7 mouse cellular contexts compared by ENCODE assay signal in genomic region chr2:30357552-30358510, GRCm38 (mm10). TPM values are rescaled to one million over a fixed set of nuclear protein-coding genes. Genes with fewer than 3 reads are reported as not detected.
DNase-seq lines count a peak whose midpoint lies in the region; ATAC-seq lines count a peak whose summit lies in the region.

No protein-coding gene starts in this region.

- peaks cover 52% of the 10 kb centered on the region for H3K4me1 ChIP-seq in megakaryocyte, embryonic 14.5 days
- H3K4me1 ChIP-seq in forebrain, embryonic 14.5 days (ENCODE audit: control insufficient read depth, insufficient read depth, low read length): peaks cover 4% of the 10 kb centered on the region; the same call in 1 of the 2 replicates
- peaks cover 21% of the 10 kb centered on the region for H3K4me1 ChIP-seq in limb, embryonic 12.5 days (replicated peaks)
- peaks cover 15% of the 10 kb centered on the region for H3K4me1 ChIP-seq in neural tube, embryonic 14.5 days (ENCODE audit: control insufficient read depth, insufficient read depth, low read length)

- H3K4me2 ChIP-seq in forebrain, embryonic 14.5 days (ENCODE audit: low read length): peak overlapping the region; percentile 82
- H3K4me2 ChIP-seq in limb, embryonic 12.5 days: peak overlapping the region; percentile 91
- H3K4me2 ChIP-seq in neural tube, embryonic 14.5 days (ENCODE audit: low read depth, low read length): peak overlapping the region; percentile 92

- no peaks in the 10 kb centered on the region for H3K27me3 ChIP-seq in megakaryocyte, embryonic 14.5 days (replicated peaks)
- no peaks in the 10 kb centered on the region for H3K27me3 ChIP-seq in forebrain, embryonic 14.5 days (replicated peaks; ENCODE audit: control insufficient read depth, insufficient read depth, low read length)
- no peaks in the 10 kb centered on the region for H3K27me3 ChIP-seq in limb, embryonic 12.5 days
- H3K27me3 ChIP-seq in neural tube, embryonic 14.5 days (ENCODE audit: control insufficient read depth, insufficient read depth, low read length): no peaks in the 10 kb centered on the region

- peaks cover 49% of the 10 kb centered on the region for H3K36me3 ChIP-seq in megakaryocyte, embryonic 14.5 days (replicated peaks; ENCODE audit: low read length)
- peaks cover 23% of the 10 kb centered on the region for H3K36me3 ChIP-seq in forebrain, embryonic 14.5 days (ENCODE audit: control insufficient read depth, insufficient read depth, low read length)
- peaks cover 28% of the 10 kb centered on the region for H3K36me3 ChIP-seq in limb, embryonic 12.5 days
- H3K36me3 ChIP-seq in neural tube, embryonic 14.5 days (ENCODE audit: control insufficient read depth, insufficient read depth, low read length): peaks cover 10% of the 10 kb centered on the region; the same call in 1 of the 2 replicates

- ATAC-seq in megakaryocyte, adult 5-6 weeks (ENCODE audit: poor library complexity, severe bottlenecking): no peak
- ATAC-seq in forebrain, embryonic 14.5 days: no peak
- ATAC-seq in limb, embryonic 12.5 days (ENCODE audit: insufficient number of reproducible peaks, insufficient read depth, low FRiP score, low TSS enrichment, low read depth): no peak
- ATAC-seq in neural tube, embryonic 14.5 days (ENCODE audit: low read depth): no peak

- peak overlapping the region; percentile 97 for H3K4me3 ChIP-seq in megakaryocyte, embryonic 14.5 days (replicated peaks)
- H3K4me3 ChIP-seq in forebrain, embryonic 14.5 days (ENCODE audit: low read depth, low read length): peak overlapping the region; percentile 67
- H3K4me3 ChIP-seq in limb, embryonic 12.5 days (replicated peaks): peak overlapping the region; percentile 78
- peak overlapping the region; percentile 78 for H3K4me3 ChIP-seq in neural tube, embryonic 14.5 days (ENCODE audit: low read depth, low read length)

- H3K9ac ChIP-seq in forebrain, embryonic 14.5 days (ENCODE audit: low read length): peak overlapping the region; percentile 80
- peak overlapping the region; percentile 79 for H3K9ac ChIP-seq in limb, embryonic 12.5 days (replicated peaks)
- peak overlapping the region; percentile 28; the same call in 1 of the 2 replicates for H3K9ac ChIP-seq in neural tube, embryonic 14.5 days (replicated peaks; ENCODE audit: low read depth, low read length)

- DNase-seq in cerebellum, adult 9-10 months: peak; percentile 68
- no peak for DNase-seq in forebrain, embryonic 14.5 days (ENCODE audit: low spot score)
- DNase-seq in adrenal gland, adult 18-20 months (ENCODE audit: low spot score in 2 of 2): no peak

- 63% methylated on average over 8 of the region's 8 CpGs for WGBS in forebrain, embryonic 14.5 days
- 53% methylated on average over 8 of the region's 8 CpGs for WGBS in limb, embryonic 12.5 days
- 61% methylated on average over 8 of the region's 8 CpGs for WGBS in neural tube, embryonic 14.5 days

- H3K27ac ChIP-seq in forebrain, embryonic 14.5 days (ENCODE audit: low read depth, low read length): no peak overlapping the region
- 0 out of 2 replicates have a peak overlapping the region, but pooled peaks have one; percentile 17 for H3K27ac ChIP-seq in limb, embryonic 12.5 days
- no peak overlapping the region for H3K27ac ChIP-seq in neural tube, embryonic 14.5 days (ENCODE audit: low read depth, low read length)

- H3K9me3 ChIP-seq in megakaryocyte, embryonic 14.5 days: no peaks in the 10 kb centered on the region
- H3K9me3 ChIP-seq in forebrain, embryonic 14.5 days (replicated peaks; ENCODE audit: control insufficient read depth, low read length): no peaks in the 10 kb centered on the region
- H3K9me3 ChIP-seq in limb, embryonic 12.5 days: no peaks in the 10 kb centered on the region
- no peaks in the 10 kb centered on the region for H3K9me3 ChIP-seq in neural tube, embryonic 14.5 days (ENCODE audit: control insufficient read depth, low read length)

RNA-seq across cellular contexts. Expression of gene Sh3glb2, which starts 1.3 kb away (rescaled TPM):
- polyA plus RNA-seq in megakaryocyte, embryonic 14.5 days (2012; ENCODE audit: insufficient read depth, low replicate concordance): 45.5 and 81.3 TPM in 2 replicates
- total RNA-seq in megakaryocyte, adult 5-6 weeks (2015): 14.9 and 16.5 TPM in 2 replicates
- 20.4 and 24.3 TPM in 2 replicates for total RNA-seq in megakaryocyte, adult 5-6 weeks (2017)
- 106 and 123 TPM in 2 replicates for polyA plus RNA-seq in forebrain, embryonic 14.5 days (2014; fragmentation: Nextera tagmentation; extraction: Ambion mirVana)
- 85.1 and 91.0 TPM in 2 replicates for polyA plus RNA-seq in limb, embryonic 12.5 days (2016; fragmentation: Nextera tagmentation; extraction: Ambion mirVana)
- 132 and 145 TPM in 2 replicates for polyA plus RNA-seq in neural tube, embryonic 14.5 days (2014; fragmentation: Nextera tagmentation; extraction: Ambion mirVana)
- 10 to 100 TPM; 88.6 to 92.1 TPM for total RNA-seq in adrenal gland, adult 18-20 months (2021)

RNA-seq across cellular contexts. Expression of gene Miga2, which starts 6.2 kb away (rescaled TPM):
- polyA plus RNA-seq in megakaryocyte, embryonic 14.5 days (2012; ENCODE audit: insufficient read depth, low replicate concordance): 7.8 and 15.0 TPM in 2 replicates
- 2.0 and 2.1 TPM in 2 replicates for total RNA-seq in megakaryocyte, adult 5-6 weeks (2015)
- 2.7 and 5.2 TPM in 2 replicates for total RNA-seq in megakaryocyte, adult 5-6 weeks (2017)
- 18.7 and 23.7 TPM in 2 replicates for polyA plus RNA-seq in forebrain, embryonic 14.5 days (2014; fragmentation: Nextera tagmentation; extraction: Ambion mirVana)
- polyA plus RNA-seq in limb, embryonic 12.5 days (2016; fragmentation: Nextera tagmentation; extraction: Ambion mirVana): 26.9 and 30.6 TPM in 2 replicates
- polyA plus RNA-seq in neural tube, embryonic 14.5 days (2014; fragmentation: Nextera tagmentation; extraction: Ambion mirVana): 28.9 and 30.9 TPM in 2 replicates
- total RNA-seq in adrenal gland, adult 18-20 months (2021): 100 to 1,000 TPM in 1 of 2 experiments, 10 to 100 TPM in 1; 83.1 to 102 TPM

RNA-seq across cellular contexts. Expression of gene Dolpp1, which starts 34.2 kb away (rescaled TPM):
- 24.4 and 42.0 TPM in 2 replicates for polyA plus RNA-seq in megakaryocyte, embryonic 14.5 days (2012; ENCODE audit: insufficient read depth, low replicate concordance)
- total RNA-seq in megakaryocyte, adult 5-6 weeks (2015): 5.3 and 6.0 TPM in 2 replicates
- 11.5 and 16.8 TPM in 2 replicates for total RNA-seq in megakaryocyte, adult 5-6 weeks (2017)
- polyA plus RNA-seq in forebrain, embryonic 14.5 days (2014; fragmentation: Nextera tagmentation; extraction: Ambion mirVana): 48.1 and 57.8 TPM in 2 replicates
- polyA plus RNA-seq in limb, embryonic 12.5 days (2016; fragmentation: Nextera tagmentation; extraction: Ambion mirVana): 33.2 and 39.1 TPM in 2 replicates
- 51.5 and 57.7 TPM in 2 replicates for polyA plus RNA-seq in neural tube, embryonic 14.5 days (2014; fragmentation: Nextera tagmentation; extraction: Ambion mirVana)
- 10 to 100 TPM; 13.2 to 15.2 TPM for total RNA-seq in adrenal gland, adult 18-20 months (2021)

RNA-seq across cellular contexts. Expression of gene Crat, which starts 57.8 kb away (rescaled TPM):
- polyA plus RNA-seq in megakaryocyte, embryonic 14.5 days (2012; ENCODE audit: insufficient read depth, low replicate concordance): 55.0 and 64.0 TPM in 2 replicates
- 26.2 and 29.6 TPM in 2 replicates for total RNA-seq in megakaryocyte, adult 5-6 weeks (2015)
- 13.9 and 14.2 TPM in 2 replicates for total RNA-seq in megakaryocyte, adult 5-6 weeks (2017)
- polyA plus RNA-seq in forebrain, embryonic 14.5 days (2014; fragmentation: Nextera tagmentation; extraction: Ambion mirVana): 26.8 and 31.9 TPM in 2 replicates
- polyA plus RNA-seq in limb, embryonic 12.5 days (2016; fragmentation: Nextera tagmentation; extraction: Ambion mirVana): 24.4 and 27.5 TPM in 2 replicates
- polyA plus RNA-seq in neural tube, embryonic 14.5 days (2014; fragmentation: Nextera tagmentation; extraction: Ambion mirVana): 27.7 and 32.4 TPM in 2 replicates
- 100 to 1,000 TPM; 175 to 243 TPM for total RNA-seq in adrenal gland, adult 18-20 months (2021)

RNA-seq across cellular contexts. Expression of gene Ptpa, which starts 58.0 kb away (rescaled TPM):
- 473 and 551 TPM in 2 replicates for polyA plus RNA-seq in megakaryocyte, embryonic 14.5 days (2012; ENCODE audit: insufficient read depth, low replicate concordance)
- total RNA-seq in megakaryocyte, adult 5-6 weeks (2015): 68.9 and 69.0 TPM in 2 replicates
- 44.3 and 45.9 TPM in 2 replicates for total RNA-seq in megakaryocyte, adult 5-6 weeks (2017)
- 66.6 and 88.4 TPM in 2 replicates for polyA plus RNA-seq in forebrain, embryonic 14.5 days (2014; fragmentation: Nextera tagmentation; extraction: Ambion mirVana)
- polyA plus RNA-seq in limb, embryonic 12.5 days (2016; fragmentation: Nextera tagmentation; extraction: Ambion mirVana): 154 and 155 TPM in 2 replicates
- polyA plus RNA-seq in neural tube, embryonic 14.5 days (2014; fragmentation: Nextera tagmentation; extraction: Ambion mirVana): 65.8 and 70.7 TPM in 2 replicates
- total RNA-seq in adrenal gland, adult 18-20 months (2021): 100 to 1,000 TPM; 134 to 138 TPM

Comparison
In these comparisons a context has a peak if more than half of its experiments do, and no peak if none do; other contexts are left out.
1. H3K9ac ChIP-seq: peak in every context shown above with its lines; median percentile 80 in forebrain, embryonic 14.5 days; 79 in limb, embryonic 12.5 days; 28 in neural tube, embryonic 14.5 days.